Mouse (Mus musculus) MEL (cell line): ENCODE data around the gene Malsu1. TPM values are rescaled to one million over a fixed set of nuclear protein-coding genes. Genes with fewer than 3 reads are reported as not detected.

Experiments used
- DNase-seq: peaks from one replicate; pipeline ENCODE4 v3.0.0; 2011; ENCODE audit warnings: low read depth, low spot score
- H3K27ac ChIP-seq: 2 replicates; pipeline ENCODE4 v1.5.1; 2012; ENCODE audit warnings: low read depth, mild to moderate bottlenecking, control low read depth, low read length, moderate library complexity; ENCODE audit not compliant: control insufficient read depth
- H3K27me3 ChIP-seq, 2 experiments: fragments of 150-350 bp in 1 of 2; sonication (generic) in 1 of 2; 2 replicates each; pipeline ENCODE4 v1.6.1; 2012; ENCODE audit warnings: low read length in 2 of 2, mild to moderate bottlenecking in 2 of 2, improper control_type of control experiment in 1 of 2, moderate library complexity in 1 of 2; ENCODE audit not compliant: insufficient read depth in 2 of 2, control insufficient read depth in 1 of 2
- H3K36me3 ChIP-seq, 2 experiments: 2 replicates each; pipeline ENCODE4 v1.6.1; 2012 to 2014; ENCODE audit warnings: low read length in 2 of 2, improper control_type of control experiment in 1 of 2, inconsistent platforms in 1 of 2, mild to moderate bottlenecking in 1 of 2; ENCODE audit not compliant: insufficient read depth in 2 of 2, control insufficient read depth in 1 of 2
- H3K4me1 ChIP-seq, 2 experiments: fragments of 150-350 bp in 1 of 2; sonication (generic) in 1 of 2; 2 replicates each; pipeline ENCODE4 v1.6.1; 2012; ENCODE audit warnings: low read length in 2 of 2, improper control_type of control experiment in 1 of 2, mild to moderate bottlenecking in 1 of 2; ENCODE audit not compliant: insufficient read depth in 2 of 2, control insufficient read depth in 1 of 2
- H3K4me3 ChIP-seq, 2 experiments: fragments of 150-350 bp in 1 of 2; sonication (generic) in 1 of 2; 2 replicates each; pipeline ENCODE4 v1.5.1; 2012; ENCODE audit warnings: low read depth in 2 of 2, low read length in 2 of 2, mild to moderate bottlenecking in 2 of 2, moderate library complexity in 2 of 2, control low read depth in 1 of 2, improper control_type of control experiment in 1 of 2; ENCODE audit not compliant: control insufficient read depth in 1 of 2, insufficient read depth in 1 of 2
- H3K79me2 ChIP-seq: 2 replicates; pipeline ENCODE4 v1.6.1; 2012; ENCODE audit warnings: mild to moderate bottlenecking, low read length, moderate library complexity; ENCODE audit not compliant: control insufficient read depth, poor library complexity, insufficient read depth
- H3K9ac ChIP-seq: 2 replicates; pipeline ENCODE4 v1.6.1; 2012; ENCODE audit warnings: low read depth, mild to moderate bottlenecking, control low read depth, low read length, moderate library complexity; ENCODE audit not compliant: control insufficient read depth, poor library complexity, severe bottlenecking
- H3K9me3 ChIP-seq: fragments of 150-350 bp; sonication (generic); replicated peaks from 2 replicates; pipeline ENCODE4 v1.6.1; 2012; ENCODE audit warnings: mild to moderate bottlenecking, low read length, improper control_type of control experiment, moderate library complexity; ENCODE audit not compliant: insufficient read depth
- BHLHE40 ChIP-seq: IDR thresholded peaks from 2 replicates; pipeline ENCODE4 v1.6.1; 2012; ENCODE audit warnings: low read depth, mild to moderate bottlenecking, inconsistent platforms, low read length, improper control_type of control experiment, borderline replicate concordance
- CHD1 ChIP-seq: IDR thresholded peaks from 2 replicates; pipeline ENCODE4 v1.6.1; 2012; ENCODE audit warnings: low read depth, mild to moderate bottlenecking, inconsistent platforms, low read length, improper control_type of control experiment
- CTCF ChIP-seq, 3 experiments: IDR thresholded peaks in 2 of 3; conservative IDR thresholded peaks in 1 of 3; 2 replicates each; pipeline ENCODE4 v1.5.1; 2011 to 2012; ENCODE audit warnings: low read length in 3 of 3, low read depth in 2 of 3, mild to moderate bottlenecking in 2 of 3, improper control_type of control experiment in 1 of 3, inconsistent platforms in 1 of 3, mixed read lengths in 1 of 3, moderate library complexity in 1 of 3; ENCODE audit not compliant: control insufficient read depth in 1 of 3, insufficient read depth in 1 of 3, poor library complexity in 1 of 3, severe bottlenecking in 1 of 3
- E2F4 ChIP-seq: IDR thresholded peaks from 2 replicates; pipeline ENCODE4 v1.6.1; 2011; ENCODE audit warnings: low read depth, low read length, improper control_type of control experiment, borderline replicate concordance
- ELF1 ChIP-seq: IDR thresholded peaks from 2 replicates; pipeline ENCODE4 v1.6.1; 2014; ENCODE audit warnings: low read depth, mild to moderate bottlenecking, inconsistent platforms, low read length, improper control_type of control experiment, moderate library complexity
- EP300 ChIP-seq, 2 experiments: IDR thresholded peaks; 2 replicates each; pipeline ENCODE4 v1.6.1; 2011; ENCODE audit warnings: improper control_type of control experiment in 2 of 2, low read length in 2 of 2, low read depth in 1 of 2, mild to moderate bottlenecking in 1 of 2
- ETS1 ChIP-seq: IDR thresholded peaks from 2 replicates; pipeline ENCODE4 v1.6.1; 2012; ENCODE audit warnings: low read depth, mild to moderate bottlenecking, inconsistent platforms, low read length, improper control_type of control experiment, moderate library complexity
- HCFC1 ChIP-seq: IDR thresholded peaks from 2 replicates; pipeline ENCODE4 v1.6.1; 2012; ENCODE audit warnings: low read depth, mild to moderate bottlenecking, inconsistent platforms, low read length, improper control_type of control experiment, moderate library complexity
- JUND ChIP-seq: IDR thresholded peaks from 2 replicates; pipeline ENCODE4 v1.6.1; 2011; ENCODE audit warnings: low read depth, mild to moderate bottlenecking, improper control_type of control experiment, low read length
- KAT2A ChIP-seq: conservative IDR thresholded peaks from 2 replicates; pipeline ENCODE4 v1.6.1; 2012; ENCODE audit warnings: low read depth, low read length, improper control_type of control experiment, inconsistent platforms
- MAFK ChIP-seq: IDR thresholded peaks from 2 replicates; pipeline ENCODE4 v1.6.1; 2011; ENCODE audit warnings: low read depth, mild to moderate bottlenecking, low read length, improper control_type of control experiment, borderline replicate concordance
- MAX ChIP-seq: IDR thresholded peaks from 2 replicates; pipeline ENCODE4 v1.6.1; 2011; ENCODE audit warnings: low read length, improper control_type of control experiment
- MAZ ChIP-seq: IDR thresholded peaks from 2 replicates; pipeline ENCODE4 v1.6.1; 2012; ENCODE audit warnings: low read depth, mild to moderate bottlenecking, inconsistent platforms, low read length, improper control_type of control experiment
- MXI1 ChIP-seq: IDR thresholded peaks from 2 replicates; pipeline ENCODE4 v1.6.1; 2011; ENCODE audit warnings: mild to moderate bottlenecking, low read depth, low read length, improper control_type of control experiment
- NRF1 ChIP-seq: IDR thresholded peaks from 2 replicates; pipeline ENCODE4 v1.6.1; 2014; ENCODE audit warnings: low read depth, mild to moderate bottlenecking, inconsistent platforms, low read length, improper control_type of control experiment, moderate library complexity; ENCODE audit not compliant: poor library complexity, insufficient read depth, severe bottlenecking
- POLR2A ChIP-seq, 2 experiments: IDR thresholded peaks; 2 replicates each; pipeline ENCODE4 v1.6.1; 2011 to 2012; ENCODE audit warnings: low read length in 2 of 2, mild to moderate bottlenecking in 2 of 2, control low read depth in 1 of 2, improper control_type of control experiment in 1 of 2, low read depth in 1 of 2, moderate library complexity in 1 of 2; ENCODE audit not compliant: control insufficient read depth in 1 of 2, insufficient read depth in 1 of 2, poor library complexity in 1 of 2
- POLR2AphosphoS5 ChIP-seq: IDR thresholded peaks from 2 replicates; pipeline ENCODE4 v1.6.1; 2012; ENCODE audit warnings: low read depth, borderline replicate concordance, mild to moderate bottlenecking, inconsistent platforms, low read length, moderate library complexity, mixed read lengths
- RCOR1 ChIP-seq: IDR thresholded peaks from 2 replicates; pipeline ENCODE4 v1.6.1; 2012; ENCODE audit warnings: low read depth, mild to moderate bottlenecking, inconsistent platforms, low read length, improper control_type of control experiment
- SIN3A ChIP-seq: IDR thresholded peaks from 2 replicates; pipeline ENCODE4 v1.6.1; 2012; ENCODE audit warnings: low read length, improper control_type of control experiment, inconsistent platforms
- TBP ChIP-seq: IDR thresholded peaks from 2 replicates; pipeline ENCODE4 v1.8.0; 2011; ENCODE audit warnings: low read depth, low read length, improper control_type of control experiment
- USF1 ChIP-seq: IDR thresholded peaks from 2 replicates; pipeline ENCODE4 v1.6.1; 2014; ENCODE audit warnings: low read depth, mild to moderate bottlenecking, inconsistent platforms, low read length, improper control_type of control experiment, moderate library complexity
- ZKSCAN1 ChIP-seq: IDR thresholded peaks from 2 replicates; pipeline ENCODE4 v1.6.1; 2012; ENCODE audit warnings: low read depth, mild to moderate bottlenecking, inconsistent platforms, low read length, improper control_type of control experiment, moderate library complexity
- ZNF384 ChIP-seq: IDR thresholded peaks from 2 replicates; pipeline ENCODE4 v1.6.1; 2012; ENCODE audit warnings: low read depth, mild to moderate bottlenecking, inconsistent platforms, low read length, improper control_type of control experiment
- polyA plus RNA-seq, 2 experiments: library from polyadenylated mRNA; stranded (reverse) in 1 of 2; unstranded in 1 of 2; fragments of >175 nt in 1 of 2; fragments of >200 nt in 1 of 2; gene quantifications; 2 replicates each; pipeline versions ENCODE4 v1.2.1 to v1.2.4; 2012; ENCODE audit warnings: low replicate concordance in 2 of 2, low read depth in 1 of 2; ENCODE audit not compliant: insufficient read length in 2 of 2, insufficient read depth in 1 of 2, missing spikeins in 1 of 2
- total RNA-seq: library from RNA; depleted of rRNA; stranded (reverse); fragments of 300-350 nt; gene quantifications from 2 replicates; pipeline ENCODE4 v1.2.3, GENCODE M21; 2012

Gene Malsu1
- total and polyA plus RNA-seq, 3 experiments: 27.8 to 60.7 TPM; not detected in 1

GRCm38 (mm10) chr6:49026496-49026895 is 47.1 kb upstream of the Malsu1 start:
- no peaks in the 10 kb centered on the region for H3K4me1 ChIP-seq

GRCm38 (mm10) chr6:49028019-49028418 is 45.6 kb upstream of the Malsu1 start:
- H3K27me3 ChIP-seq: no peaks in the 10 kb centered on the region
- H3K36me3 ChIP-seq: no peaks in the 10 kb centered on the region
- H3K9me3 ChIP-seq: no peaks in the 10 kb centered on the region
- TF ChIP-seq USF1 (no peak), ELF1 (no peak), MAFK (no peak), NRF1 (no peak), POLR2AphosphoS5 (no peak), CTCF (IDR thresholded peaks at IDR 0.05 in 2 of 3, conservative IDR thresholded peaks at IDR 0.05 in 1 of 3; ENCODE audit: control insufficient read depth in 1 of 3, insufficient read depth in 1 of 3, low read depth in 2 of 3, low read length in 3 of 3, poor library complexity in 1 of 3, severe bottlenecking in 1 of 3) (no peak), KAT2A (no peak), ZNF384 (no peak)
- no peak overlapping the region for H3K27ac ChIP-seq
- DNase-seq: no peak
- no peak overlapping the region for H3K9ac ChIP-seq
- no peak overlapping the region for H3K4me3 ChIP-seq
- no peaks in the 10 kb centered on the region for H3K79me2 ChIP-seq
- H3K4me1 ChIP-seq: no peaks in the 10 kb centered on the region

More at GRCm38 (mm10) chr6:49026496-49026895, 47.1 kb upstream of the Malsu1 start:
- no peak for DNase-seq
- H3K4me3 ChIP-seq: no peak overlapping the region
- TF ChIP-seq MAX (no peak), RCOR1 (no peak), JUND (no peak), MXI1 (no peak), NRF1 (no peak), POLR2A (IDR thresholded peaks at IDR 0.05; ENCODE audit: control insufficient read depth in 1 of 2, insufficient read depth in 1 of 2, low read depth in 1 of 2, low read length in 2 of 2, poor library complexity in 1 of 2) (no peak), EP300 (IDR thresholded peaks at IDR 0.05; ENCODE audit: low read depth in 1 of 2, low read length in 2 of 2) (no peak), MAZ (no peak), SIN3A (no peak), E2F4 (no peak), ETS1 (no peak), HCFC1 (no peak), TBP (no peak), POLR2AphosphoS5 (no peak), CHD1 (no peak), ZNF384 (no peak), BHLHE40 (no peak), ZKSCAN1 (no peak)
- H3K36me3 ChIP-seq: no peaks in the 10 kb centered on the region
- no peaks in the 10 kb centered on the region for H3K27me3 ChIP-seq
- no peaks in the 10 kb centered on the region for H3K9me3 ChIP-seq
- no peak overlapping the region for H3K27ac ChIP-seq
- H3K9ac ChIP-seq: no peak overlapping the region
- H3K79me2 ChIP-seq: no peaks in the 10 kb centered on the region
